Mouse (Mus musculus) liver, adult 2 months (tissue): ENCODE data around the gene Mecom.

Source experiments
- CTCF ChIP-seq: fragments of 200-500 bp; IDR thresholded peaks from 2 replicates; pipeline ENCODE4 v1.5.1; 2011; ENCODE audit warnings: low read depth, low read length, control low read depth
- POLR2A ChIP-seq: fragments of 200-500 bp; IDR thresholded peaks from 2 replicates; pipeline ENCODE4 v1.6.1; 2011; ENCODE audit warnings: low read length, control low read depth; ENCODE audit not compliant: insufficient read depth; ENCODE audit errors: extremely low read depth

GRCm38 (mm10) chr3:30213540-30214170, 334.2 kb downstream of the Mecom start:
- TF ChIP-seq POLR2A = no peak
- no peak for TF ChIP-seq CTCF
